Mouse (Mus musculus) ovary, adult 18-20 months (tissue): ENCODE data around the gene Tspan3.

Experiments used
- DNase-seq: peaks from one replicate; pipeline ENCODE4 v3.0.0; 2022; ENCODE audit warnings: low spot score, mixed read lengths

The Tspan3 gene

DNA sequence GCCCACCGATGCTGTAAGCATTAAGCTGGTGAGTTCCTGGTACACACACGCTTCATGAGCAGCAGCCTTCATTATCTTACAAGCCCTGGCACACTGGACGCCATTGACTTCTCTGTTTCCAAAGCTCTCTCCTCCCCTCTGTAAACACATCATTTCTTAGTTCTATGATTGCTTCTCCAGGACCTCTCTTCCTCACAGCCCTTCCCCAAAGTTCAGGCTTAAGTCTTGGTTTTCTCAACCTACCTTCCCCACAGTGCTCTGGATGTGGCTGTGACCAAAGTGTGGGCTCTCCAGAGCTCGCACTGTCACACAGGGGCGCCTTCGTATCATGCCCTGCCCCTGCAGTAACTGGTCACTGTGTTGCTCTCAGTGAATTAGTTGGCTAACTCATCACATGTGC is at the start of gene Tspan3:
Gene Tspan3, minus strand, starts transcription at position 101 of the 400 bp plus-strand sequence.
- no peak for DNase-seq

DNA sequence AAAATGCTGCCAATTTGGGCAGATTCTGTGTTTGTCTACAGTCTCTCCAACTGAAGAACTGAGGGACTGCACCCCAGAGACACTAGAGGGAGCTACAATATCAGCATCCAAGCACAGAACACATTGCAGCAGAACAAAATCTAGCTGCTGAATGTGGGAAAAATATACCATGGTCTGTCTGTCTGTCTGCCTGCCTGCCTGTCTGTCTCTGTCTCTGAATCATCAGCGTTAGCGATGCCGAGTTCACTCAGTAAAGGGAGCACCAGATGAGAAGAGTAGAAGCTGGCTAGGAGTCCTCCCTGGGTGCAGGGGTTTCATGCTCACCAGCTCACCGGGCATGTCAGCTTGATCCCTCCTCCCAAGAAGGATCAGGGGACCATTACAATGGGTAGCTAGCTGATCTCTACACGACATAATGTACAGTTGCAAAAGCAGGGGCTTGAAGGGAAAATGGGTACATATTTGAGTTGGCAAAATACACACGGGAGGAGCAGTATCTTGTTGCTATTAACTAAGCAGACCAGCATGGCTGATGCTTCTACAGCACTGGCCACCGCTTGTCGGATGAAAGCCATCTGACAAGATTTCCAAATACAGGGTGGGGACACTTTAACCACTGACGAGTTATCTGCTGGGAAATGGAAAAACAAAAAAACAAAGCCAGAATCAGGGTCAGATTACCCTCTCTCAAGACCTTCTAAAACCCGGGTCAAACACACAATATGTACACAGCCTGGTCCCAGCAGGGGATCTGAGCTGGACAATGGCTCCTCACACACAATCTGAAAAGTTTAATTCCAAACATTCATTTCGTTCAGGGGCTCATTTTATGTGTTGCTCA is 48.4 kb upstream of the Tspan3 start:
- DNase-seq = no peak

DNA sequence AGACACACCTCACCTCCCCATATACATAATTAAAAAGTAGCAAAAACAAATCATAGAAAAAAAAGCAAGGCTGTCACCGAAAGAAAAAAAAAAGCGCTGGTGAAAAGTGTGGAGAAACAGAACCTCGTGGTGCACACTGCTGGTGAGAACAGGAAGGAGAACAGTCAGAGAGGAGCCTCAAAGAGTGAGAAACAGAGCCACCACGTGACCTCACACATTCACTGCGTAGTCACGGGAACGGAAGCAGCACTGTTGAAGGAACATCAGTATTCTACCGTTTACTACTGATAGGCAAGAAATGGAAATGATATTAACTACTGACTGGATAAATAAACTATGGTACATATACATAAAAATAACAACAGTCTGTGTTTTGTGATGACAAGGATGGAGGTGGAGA is 43.5 kb upstream of the Tspan3 start:
- no peak for DNase-seq

DNA sequence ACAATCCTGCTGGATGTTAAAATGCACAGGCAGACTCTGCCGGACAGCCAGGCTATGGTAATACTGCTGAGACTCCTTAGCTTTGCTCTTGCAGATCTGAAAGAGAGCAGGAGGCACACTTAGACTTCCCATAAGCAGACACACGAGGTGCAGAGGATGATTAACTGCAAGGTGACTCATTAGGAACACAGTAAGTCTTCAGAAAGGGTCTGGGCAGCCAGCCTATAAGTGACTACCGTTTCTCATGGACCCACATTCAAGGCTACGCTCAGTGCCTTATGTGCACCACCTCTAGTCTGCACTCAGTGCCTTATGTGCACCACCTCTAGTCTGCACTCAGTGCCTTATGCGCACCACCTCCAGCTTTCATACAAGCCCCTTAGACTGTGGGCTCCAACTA is 42.2 kb upstream of the Tspan3 start:
- DNase-seq = no peak

DNA sequence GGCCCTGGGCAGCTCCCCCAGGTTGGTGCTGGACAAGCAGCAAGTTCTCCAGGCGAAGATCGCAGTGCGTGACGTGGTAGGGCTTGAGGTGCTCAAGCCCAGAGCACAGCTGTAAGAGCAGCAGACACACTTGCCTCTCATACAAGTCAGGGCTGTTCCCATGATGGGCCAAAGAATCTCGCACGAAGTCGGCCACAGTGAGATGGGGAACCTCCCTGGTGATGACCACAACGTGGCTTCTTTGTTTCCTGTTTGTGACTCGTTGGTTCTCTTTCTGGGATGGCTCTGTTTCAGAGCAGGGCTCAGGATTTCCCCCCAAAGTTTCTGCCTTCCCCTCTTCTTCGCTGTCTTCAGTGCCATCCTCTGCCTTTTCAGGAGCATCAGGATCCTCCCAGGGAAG is 41.8 kb upstream of the Tspan3 start:
- DNase-seq = no peak

DNA sequence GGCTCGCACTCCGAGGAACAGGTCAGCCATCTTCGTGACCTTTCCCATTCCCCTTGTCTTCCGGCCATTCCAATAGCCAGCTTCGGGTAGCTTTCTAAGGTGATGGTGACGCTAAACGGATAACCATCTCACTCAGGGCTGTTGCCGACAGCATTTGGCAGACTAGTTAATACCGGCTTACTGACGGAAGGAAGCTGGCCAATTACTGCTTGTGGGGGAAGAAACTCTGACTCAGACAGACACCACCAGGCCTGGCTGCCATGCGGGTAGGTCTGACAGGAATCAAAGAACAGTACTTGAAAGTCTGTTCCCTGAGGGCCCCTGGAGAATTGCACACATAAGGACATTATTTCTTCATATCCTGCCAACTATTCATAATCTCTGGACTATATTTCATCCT is 40.1 kb upstream of the Tspan3 start:
- DNase-seq = no peak

DNA sequence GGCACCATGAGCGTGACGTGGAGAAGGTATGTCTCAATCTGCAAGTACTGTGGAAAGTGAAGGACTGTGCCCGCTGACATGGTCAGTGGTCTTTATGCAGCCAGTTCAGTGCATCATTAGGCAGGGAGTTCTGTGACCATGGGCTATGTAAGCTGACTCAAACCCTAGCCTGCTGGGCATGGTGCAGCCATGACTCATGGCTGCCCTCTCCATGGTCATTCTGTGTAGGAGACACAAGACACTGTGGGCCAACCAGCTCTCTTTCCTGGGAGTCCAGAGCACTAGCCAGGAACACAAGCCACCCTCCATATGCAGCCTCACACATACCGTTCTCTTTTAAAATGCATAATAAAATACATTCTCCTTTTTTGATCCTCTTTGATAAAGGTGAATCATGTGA is 39.0 kb upstream of the Tspan3 start:
- no peak for DNase-seq

DNA sequence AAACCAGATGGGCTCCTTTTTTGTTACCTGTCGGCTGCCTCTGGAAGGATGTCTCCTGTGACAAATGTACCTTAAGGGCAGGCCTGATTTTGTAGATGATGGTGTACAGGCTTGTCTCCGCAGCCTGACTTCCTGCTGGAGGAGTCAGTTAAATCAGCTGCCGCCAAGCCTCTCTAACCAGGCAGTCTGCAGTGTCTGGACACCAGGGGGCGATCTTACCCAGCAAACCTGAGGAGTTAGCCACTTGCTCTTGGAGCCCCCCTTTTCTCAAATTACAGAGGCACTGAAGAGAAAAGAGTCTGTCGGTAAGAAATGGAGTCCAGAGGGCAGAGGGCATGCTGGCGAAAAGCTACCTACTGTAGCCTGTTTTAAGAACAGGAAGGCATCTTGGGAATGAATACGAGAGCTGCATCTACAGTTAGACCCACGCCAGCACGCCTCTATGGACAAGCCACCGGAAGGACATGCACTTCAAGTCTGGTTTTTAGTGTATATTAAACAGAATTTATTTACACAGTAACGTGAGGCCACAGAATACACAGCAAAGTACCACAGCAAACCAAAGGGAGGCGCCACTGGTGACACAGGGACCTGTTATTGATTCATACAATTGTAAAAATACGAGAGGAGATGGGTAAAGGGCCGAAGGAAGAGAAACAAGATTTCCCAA is 35.5 kb upstream of the Tspan3 start:
- peak; percentile 43 for DNase-seq

DNA sequence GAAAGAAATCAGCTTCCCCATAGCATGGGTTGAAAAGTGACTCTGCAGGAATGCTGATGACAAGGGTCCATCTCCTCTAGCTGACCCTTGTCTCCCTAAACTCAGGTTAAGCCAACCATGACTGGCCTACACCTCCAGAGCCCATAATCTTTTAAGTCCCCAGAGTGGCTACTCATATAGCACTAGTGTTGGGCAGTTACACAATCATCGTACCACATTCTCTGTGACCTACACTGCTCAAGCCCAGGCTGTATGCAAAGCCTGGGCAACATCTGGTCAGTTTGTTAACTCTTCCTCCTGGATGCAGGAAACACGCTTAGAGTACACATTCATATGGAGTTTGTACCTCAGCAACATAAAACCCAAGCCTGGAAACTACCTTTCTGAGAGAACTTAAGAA is 34.9 kb upstream of the Tspan3 start:
- no peak for DNase-seq

DNA sequence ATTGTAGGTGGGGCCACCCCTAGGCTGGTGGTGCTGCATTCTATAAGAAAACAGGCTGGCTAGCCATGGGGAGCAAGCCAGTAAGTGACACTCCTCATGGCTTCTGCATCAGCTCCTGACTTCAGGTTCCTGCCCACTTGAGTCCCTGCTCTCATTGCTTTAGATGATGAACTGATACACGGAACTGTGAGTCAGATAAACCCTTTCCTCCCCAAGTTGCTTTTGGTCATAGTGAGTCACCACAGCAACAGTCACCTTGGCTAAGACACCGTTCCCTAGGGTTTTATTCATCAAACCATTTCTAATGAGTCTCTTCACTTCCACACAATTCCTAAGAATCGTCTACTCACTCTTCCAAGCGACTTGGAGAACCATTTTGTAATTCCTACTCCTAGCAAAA is 31.6 kb upstream of the Tspan3 start:
- no peak for DNase-seq

DNA sequence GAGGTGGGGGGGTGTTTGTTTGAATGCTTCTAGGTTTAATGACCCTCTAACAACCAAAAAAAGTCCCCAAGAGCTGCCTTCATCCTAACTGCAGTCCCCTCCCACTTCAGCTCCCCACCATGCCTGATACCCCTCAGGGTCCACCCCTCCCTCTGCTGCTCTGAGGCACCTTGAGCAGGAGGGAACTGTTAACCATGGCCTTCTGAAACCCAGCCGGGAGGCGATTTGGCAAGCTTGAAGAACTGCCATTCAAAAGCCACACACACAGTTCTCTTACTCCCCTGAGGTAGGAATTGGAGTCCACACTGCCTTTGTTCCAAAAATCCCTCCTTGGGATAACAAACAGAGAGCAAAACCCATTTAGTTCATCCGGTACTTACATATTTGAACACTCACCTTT is 29.9 kb upstream of the Tspan3 start:
- DNase-seq = no peak

DNA sequence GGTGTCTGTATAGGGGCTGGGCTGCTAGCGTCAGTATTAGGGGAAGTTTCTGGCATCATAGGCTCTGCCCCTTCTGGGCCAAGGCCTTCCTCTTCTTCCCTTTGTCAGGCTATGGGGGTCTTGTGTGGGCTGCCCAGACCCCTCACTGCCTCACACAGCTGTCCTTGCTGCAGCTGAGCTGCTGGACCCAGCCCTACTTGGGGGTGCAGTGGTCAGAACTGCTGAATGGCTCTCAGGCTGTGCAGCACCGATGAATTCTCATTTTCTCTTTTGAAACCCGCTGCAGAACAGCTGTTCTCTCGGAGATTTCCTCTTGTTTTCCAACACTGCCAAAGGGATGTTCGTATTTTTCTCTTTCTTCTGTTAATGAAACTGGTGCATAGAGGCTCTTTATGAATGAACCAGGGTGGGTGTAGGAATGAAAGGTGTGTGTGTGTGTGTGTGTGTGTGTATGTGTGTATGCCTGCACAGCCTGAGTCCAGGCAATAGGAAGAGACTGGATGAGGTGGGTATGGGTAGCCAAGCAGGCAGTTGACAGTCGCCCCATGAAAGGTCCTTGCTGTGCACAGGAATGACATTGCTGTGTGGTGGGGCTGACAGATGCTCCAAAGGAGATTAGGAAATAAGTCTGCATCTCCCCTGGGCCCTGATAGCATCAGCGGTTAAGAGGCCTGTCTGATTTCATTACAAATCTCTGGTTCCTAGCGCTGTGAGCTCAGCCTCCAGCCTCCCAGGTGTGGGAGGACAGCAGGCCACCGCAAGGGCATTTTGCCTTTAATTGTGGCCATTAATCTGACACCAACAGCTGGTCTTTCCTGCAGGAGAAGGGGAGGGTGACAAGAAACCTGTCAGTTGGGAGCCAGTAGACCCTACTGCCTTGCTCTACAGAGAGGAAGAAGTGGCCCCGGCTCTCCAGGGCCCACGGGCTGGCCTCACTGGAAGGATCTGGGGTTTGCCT is 26.5 kb upstream of the Tspan3 start:
- no peak for DNase-seq

DNA sequence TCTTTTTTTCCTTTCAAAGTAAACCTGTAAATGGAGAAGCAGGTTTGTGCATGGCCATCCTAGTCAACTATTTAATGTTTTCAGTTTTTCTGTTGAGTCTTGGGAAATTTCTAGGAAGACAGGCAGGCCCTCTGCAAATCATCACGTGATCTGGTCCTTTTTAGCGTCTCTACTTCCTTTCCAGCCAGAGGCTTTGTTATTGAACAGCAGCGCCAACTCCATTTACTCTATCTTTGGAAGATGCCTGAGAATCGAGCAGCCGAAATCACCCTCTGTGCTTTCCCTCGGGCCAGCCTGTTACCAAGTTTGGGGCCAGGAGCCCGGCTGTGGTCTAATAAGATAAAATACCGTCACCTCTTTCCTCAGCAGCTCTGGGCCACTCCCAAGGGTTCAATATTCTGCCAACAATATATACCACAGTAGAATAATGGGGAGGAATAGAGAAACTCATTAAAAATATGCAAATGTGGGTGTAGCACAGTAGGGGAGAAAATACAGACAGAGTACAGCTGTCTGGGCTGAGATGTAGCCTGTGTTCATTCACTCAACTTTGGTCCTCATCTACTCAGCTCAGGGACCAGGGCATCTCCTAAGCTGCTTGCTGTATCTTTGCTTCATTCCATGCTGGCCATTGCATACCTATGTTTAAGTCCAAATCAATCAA is 15.0 kb upstream of the Tspan3 start:
- no peak for DNase-seq

DNA sequence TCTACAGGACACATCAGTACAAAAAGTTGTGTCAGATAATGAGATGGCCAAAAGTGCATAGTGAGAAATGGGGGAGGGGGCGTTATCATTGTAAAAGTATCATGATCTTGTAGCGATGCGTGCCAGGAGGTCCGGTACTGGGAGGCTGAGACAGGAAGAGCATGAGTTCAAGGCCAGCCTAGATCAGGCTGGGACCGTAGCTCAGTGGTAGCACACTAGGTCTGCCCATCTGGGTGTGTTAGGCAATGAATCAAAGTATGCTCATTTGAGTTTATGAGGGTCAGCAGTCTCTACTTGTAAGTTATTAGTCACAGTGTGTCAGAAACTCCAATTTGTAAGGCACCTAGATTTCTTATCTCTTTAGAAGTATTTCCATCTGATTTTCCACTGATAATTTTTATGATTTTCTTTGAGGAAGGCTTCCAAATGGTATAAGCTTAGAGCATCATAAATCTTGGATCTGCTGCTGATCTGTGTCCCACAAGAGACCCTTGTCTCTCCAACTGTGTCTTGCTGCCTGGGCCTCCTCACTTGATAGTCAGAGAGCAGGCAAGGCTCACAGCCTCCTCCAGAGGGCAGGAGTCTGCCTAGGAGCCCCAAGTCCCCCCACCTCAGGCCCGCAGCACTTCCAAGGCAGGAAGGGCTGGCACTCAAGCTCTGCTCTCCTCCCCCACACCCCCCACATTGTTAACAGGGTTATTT is 14.3 kb upstream of the Tspan3 start:
- no peak for DNase-seq

DNA sequence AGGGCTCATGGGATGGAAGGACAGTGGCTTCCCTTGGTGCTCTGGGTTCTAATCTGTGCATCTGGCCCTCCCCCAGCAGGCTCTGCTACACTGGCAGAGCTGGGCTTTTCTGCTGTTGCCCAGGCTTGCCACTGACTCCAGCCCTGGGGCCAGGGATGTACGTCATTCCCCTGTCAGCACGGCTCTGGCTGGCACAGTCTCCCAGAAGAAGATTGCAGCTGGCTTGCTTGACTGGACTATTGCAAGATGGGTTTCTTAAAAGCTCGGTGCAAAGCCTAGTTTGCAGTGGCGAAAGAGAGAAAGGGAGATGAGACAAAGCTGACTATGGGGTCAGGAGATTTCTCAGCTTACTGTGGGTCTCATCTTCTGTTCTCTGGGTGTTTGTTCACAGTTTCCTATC is 12.1 kb upstream of the Tspan3 start:
- no peak for DNase-seq

DNA sequence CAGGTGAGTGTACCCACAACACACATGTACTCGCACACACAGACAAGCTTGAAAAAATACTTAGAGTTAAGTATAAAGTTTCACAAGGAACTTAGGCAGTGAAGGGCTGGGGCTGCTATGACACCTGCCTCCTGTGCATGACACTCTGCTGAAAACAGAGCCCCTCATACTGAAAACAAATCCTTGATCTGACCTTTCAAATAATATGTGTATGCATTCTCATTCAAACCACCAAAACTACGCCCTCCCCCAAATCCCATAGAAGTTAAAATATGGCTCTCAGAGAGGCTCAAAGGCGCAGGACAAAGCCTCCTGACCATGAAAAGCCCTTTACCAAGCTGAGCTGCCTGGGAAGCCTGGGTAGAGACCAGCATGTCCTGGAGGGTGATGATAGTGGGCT is 10.0 kb upstream of the Tspan3 start:
- no peak for DNase-seq

DNA sequence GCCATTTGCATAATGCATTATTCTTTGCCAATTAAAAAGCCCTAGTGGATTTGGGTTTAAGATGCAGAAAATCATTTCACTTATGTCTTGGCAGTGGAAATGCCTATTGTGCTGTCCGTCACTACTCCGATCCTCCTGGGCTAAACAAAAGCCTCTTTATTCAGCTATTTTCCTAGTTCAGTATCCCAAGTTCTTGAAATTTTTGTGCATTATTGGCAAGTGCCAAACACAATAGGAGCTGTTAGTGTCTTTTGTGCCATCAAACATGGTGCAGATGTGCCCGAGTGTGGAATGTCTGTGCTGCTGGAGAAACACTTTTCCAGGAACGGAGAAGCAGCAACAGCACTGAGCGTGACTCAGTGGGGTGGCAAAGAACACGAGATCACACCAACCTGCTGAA is 2.4 kb upstream of the Tspan3 start:
- no peak for DNase-seq

DNA sequence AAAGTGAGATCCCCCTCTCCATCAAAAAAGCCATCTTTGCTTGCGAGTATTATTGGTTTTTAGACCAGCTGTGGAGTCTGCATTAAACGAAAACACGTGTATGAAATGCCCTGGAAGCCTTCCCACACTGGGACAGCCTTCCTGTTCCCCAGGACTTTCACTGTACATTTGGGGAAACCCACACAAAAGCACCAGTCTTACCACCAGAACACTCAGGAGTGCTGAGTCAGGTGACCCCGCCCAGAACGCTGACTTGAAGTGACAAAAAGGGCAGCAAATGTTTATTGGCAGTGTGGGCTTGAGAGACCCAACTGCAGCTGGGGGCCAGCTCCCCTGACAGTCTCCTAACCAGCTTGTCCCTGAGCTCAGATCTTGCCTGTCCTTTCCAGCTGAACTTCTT is 884 bp upstream of the Tspan3 start:
- no peak for DNase-seq

DNA sequence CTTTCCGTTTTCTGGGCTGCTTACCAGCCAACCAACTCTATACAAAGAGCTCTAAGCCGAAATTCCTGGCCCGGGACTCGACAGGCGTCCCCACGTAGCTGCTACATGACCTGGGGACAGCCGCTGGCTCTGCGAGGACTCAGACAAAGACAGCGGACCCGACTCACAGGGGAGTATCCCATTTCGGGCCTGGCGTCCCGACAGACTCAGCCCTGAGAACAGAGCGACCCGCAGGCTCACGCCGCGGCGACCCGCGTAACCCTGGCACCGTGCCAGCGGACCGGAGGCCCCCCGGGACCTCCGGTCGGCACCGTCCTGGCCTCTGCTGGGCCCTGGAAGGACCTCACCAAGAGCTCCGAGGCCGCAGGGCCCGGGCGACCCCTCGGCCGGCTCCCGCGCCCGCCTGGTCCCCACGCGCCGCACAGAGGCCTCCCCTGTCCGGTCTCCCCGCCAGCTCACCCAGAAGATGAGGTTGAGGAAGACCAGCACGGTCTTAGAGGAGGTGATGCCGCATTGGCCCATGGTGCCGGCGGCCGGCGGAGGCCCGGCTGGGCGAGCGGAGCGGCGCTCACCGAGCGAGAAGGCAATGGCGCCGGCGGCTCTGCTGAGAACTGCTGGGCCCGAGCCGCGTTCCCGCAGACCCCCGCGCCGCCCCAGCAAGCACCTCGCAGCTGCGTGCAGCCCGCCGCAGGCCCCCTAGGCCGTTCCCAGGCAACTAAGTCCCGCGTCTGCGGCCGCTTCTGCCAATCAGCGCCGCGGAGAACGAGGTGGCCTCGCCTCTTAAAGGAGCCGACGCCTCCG is 4.7 kb downstream of the Tspan3 start:
- peak; percentile 83 for DNase-seq

DNA sequence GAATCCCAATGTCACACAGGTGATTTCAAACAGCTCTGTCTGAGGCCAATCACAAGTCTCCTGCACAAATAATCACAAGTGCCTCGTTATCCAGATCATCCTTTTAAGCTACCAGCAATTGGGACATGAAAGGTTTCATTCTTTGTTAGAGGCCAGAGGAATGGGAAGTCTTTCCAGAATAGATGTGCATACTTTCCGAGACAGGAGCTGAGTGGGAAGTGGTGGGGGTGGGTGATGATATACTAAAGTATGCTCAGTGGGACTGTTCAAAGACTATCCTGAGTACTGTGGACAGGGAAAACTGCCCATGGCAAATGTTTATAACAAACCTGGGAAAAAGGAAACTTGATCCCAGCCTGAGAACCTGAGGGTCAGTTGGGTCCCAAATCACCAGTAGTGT is 5.8 kb downstream of the Tspan3 start:
- DNase-seq = no peak

DNA sequence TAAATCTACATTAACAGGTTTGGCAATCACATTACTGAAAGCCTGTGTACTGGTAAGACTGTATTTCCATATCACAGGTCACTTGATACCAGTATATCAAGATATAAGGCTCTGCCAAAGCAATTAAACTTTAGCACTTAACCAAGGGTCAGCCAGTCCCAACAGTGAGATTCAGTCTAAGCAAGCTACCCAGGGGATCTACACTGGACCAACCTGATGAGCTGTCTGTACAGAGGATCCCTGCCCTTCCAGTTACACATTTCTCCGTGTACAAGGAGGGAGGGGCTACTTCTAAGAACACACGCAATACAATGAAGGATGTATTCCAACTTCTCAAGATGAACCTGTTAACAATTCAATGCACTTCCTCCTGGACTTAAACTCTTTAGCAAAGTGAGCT is 7.2 kb downstream of the Tspan3 start:
- DNase-seq = no peak
